Mouse (Mus musculus) gastrocnemius, adult 8-10 months (tissue): Measurements from ENCODE around the gene Gtf2h3. TPM values are rescaled to one million over a fixed set of nuclear protein-coding genes. Genes with fewer than 3 reads are reported as not detected.
"Not testable (repeated sequence)": the region's sequence is repeated elsewhere in the genome, so short reads cannot be mapped to it uniquely, and the experiment has no call there.

Source experiments
- DNase-seq, 2 experiments: peaks; one replicate each; pipeline ENCODE4 v3.0.0; 2022; ENCODE audit warnings: low spot score in 2 of 2
- total RNA-seq, 4 experiments: library from RNA; stranded (reverse); gene quantifications; 2 replicates each; pipeline ENCODE4 v1.2.4; 2022

Gene Gtf2h3
- total RNA-seq, 4 experiments from 2014 or later: 12.7 to 18.5 (median 16.5) TPM

DNA sequence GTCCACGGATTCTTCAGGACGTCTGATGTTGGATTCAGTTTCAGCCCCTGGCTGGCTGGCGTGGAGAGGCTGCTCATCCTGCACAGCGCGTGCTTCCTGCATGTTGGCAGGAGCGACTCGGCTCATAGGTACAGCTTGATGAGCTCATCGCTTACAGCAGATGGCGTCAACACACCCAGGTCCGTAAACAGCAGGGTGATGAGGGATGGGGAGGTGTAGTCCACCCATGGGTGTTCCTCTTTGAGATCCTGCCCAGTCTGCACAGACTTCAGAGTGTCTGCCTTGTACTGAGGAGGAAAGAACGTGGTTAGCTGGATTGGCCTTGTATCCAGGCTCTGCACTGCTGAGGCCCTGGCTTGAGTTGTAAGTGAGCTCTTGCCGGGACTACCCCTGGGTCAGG, 7.9 kb upstream of the Gtf2h3 start:
- no peak for DNase-seq

DNA sequence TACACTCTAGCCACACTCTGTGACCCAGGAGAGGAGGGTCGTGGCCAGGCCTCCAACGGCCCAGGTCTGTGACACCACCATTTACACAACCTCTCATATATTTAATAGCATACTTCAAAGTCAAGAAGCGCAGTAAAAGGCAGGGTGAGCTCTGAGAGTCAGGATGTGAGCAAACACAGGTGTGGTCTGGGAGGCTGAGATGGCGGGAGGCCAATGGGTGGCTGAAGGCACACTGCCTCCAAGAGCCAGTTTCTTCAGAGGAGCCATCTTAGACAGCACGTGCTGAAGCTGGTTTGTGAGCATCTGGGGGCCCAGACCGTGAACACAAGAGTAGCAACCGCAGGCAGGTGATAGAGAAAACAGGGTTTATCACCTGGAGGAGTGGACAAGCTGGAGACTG, 3.5 kb upstream of the Gtf2h3 start:
- DNase-seq: no peak

- no peak for DNase-seq
Observed at GRCm38 (mm10) chr5:124582515-124582914, 3.6 kb downstream of the Gtf2h3 start.

DNA sequence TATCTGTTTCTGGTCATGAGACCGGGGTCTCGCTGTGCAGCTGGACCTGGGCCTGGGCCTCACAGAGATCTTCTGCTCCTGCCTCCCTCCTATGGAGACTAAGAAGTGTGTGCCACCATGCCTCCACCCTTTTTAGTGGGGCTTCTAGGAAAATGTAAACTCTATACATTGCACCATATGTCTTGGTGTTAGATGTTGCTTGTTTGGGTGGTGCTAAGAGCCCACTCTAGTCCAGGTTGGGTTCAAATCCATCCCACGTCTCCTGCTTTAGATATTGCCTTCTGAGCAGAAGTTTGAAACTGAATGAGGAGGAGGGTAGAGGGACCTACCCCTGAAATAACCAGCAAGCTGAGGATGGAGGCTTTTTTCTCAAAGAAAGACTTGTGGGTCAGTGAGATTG, 13.8 kb downstream of the Gtf2h3 start:
- DNase-seq: no peak

GRCm38 (mm10) chr5:124598224-124599174, 19.6 kb downstream of the Gtf2h3 start:
- DNase-seq: peak; percentile 89 to 92

- not testable (repeated sequence) for DNase-seq
Observed at GRCm38 (mm10) chr5:124599726-124600125, 20.8 kb downstream of the Gtf2h3 start.

DNA sequence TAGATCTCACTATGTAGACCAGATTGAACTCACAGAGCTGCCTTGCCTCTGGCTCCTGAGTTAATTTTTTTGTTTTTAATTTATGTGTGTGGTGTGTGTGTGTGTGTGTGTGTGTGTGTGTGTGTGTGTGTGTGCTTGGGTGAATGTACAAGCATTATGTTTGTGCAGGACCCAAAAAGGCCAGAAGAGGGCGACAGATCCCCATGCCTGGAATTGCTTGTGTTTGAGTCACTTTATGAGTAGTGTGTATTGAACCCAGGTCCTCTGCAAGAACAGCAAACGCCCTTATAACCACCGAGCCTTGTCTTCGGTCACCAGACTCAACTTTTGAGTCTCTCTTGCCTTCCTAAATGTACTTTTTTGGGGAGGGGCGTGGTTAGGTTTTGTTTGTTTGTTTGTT, 23.4 kb downstream of the Gtf2h3 start:
- no peak for DNase-seq

DNA sequence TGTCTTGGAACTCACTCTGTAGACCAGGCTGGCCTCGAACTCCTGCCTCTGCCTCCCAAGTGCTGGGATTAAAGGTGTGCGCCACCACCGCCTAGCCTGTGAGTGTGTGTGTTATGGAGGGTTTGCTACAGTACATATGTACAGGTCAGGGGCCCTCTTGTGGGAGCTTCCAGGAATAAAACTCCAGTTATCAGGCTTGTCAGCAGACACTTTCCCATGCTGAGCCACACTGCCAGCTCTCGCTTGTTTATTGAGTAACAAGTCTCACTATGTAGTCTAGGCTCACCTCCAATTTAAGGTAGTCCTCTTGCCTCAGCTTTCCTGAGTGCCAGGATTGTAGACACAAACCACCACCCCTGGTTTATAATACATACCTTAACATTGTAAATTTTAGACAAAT, 25.4 kb downstream of the Gtf2h3 start:
- DNase-seq: no peak

DNA sequence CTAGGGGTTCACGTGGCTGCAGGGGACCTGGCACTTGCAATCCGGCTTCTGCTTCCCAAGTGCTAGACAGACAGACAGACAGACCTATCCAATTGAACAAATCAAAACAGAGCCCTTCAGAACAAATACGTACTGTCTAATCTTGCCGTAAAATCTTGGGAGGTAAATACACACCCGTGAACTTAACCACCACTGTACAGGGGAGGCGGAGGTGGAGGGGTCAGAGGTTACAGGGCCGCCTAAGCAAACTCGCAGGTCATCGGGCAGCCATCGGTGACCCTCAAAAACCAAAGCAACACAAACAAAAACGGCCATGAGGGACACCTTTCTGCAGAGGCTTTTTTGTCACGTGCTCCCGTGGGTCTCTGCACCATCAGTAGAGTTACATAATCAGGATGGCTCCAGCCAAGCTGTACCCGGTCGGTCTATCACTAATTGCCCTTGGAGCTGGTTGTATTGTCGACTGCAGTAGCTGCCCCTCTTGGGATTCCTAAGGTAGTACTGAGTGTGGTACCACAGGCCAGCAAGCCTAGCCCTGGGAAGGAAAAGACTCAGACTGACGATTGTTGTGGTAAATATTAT, 26.2 kb downstream of the Gtf2h3 start:
- DNase-seq: no peak

DNA sequence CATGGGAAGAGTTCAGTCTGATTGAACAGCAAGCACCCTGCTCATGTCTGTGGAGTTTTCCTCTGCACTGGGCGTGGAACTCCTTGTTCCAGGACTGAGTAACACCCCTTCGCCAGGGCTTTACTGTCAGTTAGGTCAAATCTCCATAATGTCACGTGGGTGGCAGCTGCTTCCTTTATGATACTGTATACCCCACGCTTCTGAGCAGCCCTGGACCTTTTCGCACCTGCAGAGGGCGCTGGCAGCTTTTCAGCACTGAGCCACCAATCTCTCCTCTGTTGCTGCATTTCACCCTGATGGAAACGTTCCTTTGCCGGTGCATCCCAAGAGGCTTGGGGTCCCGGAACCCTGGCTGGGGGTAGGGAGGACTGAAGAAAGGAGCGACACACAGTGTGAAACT, 32.0 kb downstream of the Gtf2h3 start:
- DNase-seq: no peak

GRCm38 (mm10) chr5:124614709-124615108, 35.8 kb downstream of the Gtf2h3 start:
- no peak for DNase-seq

- DNase-seq: no peak
Observed at GRCm38 (mm10) chr5:124618711-124619110, 39.8 kb downstream of the Gtf2h3 start.

GRCm38 (mm10) chr5:124621362-124621761, 42.4 kb downstream of the Gtf2h3 start:
- no peak for DNase-seq

GRCm38 (mm10) chr5:124622890-124623289, 44.0 kb downstream of the Gtf2h3 start:
- DNase-seq: no peak

DNA sequence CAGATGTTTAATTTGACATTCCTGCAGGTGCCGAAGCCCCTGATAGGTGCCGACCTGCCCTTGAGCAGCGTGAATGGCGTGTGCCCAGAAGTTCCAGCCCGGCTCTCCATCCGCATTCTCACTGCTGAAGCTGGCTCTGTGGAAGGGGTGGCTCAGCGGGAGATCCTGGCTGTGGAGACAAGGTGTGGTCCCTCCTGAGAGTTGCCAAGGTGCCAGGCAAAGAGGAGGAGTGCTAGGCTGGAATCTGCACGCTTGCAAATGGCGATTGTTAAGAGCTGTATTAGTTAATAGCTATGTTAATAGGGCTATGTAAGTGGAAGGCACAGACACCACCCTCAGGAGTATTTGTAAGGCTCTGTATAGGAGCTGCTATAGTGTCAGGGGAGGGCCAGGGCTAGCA, 45.4 kb downstream of the Gtf2h3 start:
- no peak for DNase-seq

- DNase-seq: peak; percentile 86 to 89
Observed at GRCm38 (mm10) chr5:124628448-124629363, 49.8 kb downstream of the Gtf2h3 start, which contains the start of gene Atp6v0a2. TSS of gene Atp6v0a2 (plus strand) at chr5:124628576.

- DNase-seq: no peak
Observed at GRCm38 (mm10) chr5:124629641-124630040, 50.7 kb downstream of the Gtf2h3 start.

DNA sequence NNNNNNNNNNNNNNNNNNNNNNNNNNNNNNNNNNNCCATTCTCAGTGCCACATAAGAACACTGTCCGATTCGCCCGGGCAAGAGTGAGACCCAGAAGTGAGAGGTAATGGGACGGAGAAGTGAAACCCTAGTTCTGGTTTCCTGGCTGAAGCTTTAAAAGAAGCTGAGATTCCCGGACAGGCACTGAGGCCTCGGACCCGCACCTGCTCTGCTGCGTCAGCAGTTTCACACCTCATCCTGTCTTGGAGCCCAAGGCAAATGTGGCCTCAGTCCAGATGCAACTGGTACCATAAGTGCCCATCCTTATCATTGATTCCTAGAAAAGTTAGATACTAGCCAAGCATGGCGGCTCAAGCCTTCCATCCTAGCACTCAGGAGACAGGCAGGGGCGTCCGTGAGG, 52.7 kb downstream of the Gtf2h3 start:
- no peak for DNase-seq

DNA sequence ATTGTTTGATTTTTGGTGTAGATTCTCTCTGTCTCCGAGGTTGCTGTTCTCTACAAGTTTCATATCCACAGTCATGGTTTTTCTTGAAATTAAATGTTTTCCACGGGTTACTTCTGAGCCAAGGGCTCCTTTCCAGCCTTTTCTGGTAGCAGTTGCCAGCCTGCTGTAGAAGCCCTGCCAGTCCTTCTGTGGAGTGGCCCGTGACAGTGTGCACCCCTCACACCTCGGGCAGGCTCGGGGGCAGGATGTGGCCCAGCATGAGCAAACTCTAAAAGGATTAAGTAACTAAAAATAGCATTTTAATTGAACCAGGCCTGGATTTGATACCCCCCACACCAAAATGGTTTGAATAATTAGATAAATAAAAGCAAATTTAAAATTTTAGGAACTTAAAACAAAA, 53.5 kb downstream of the Gtf2h3 start:
- no peak for DNase-seq

DNA sequence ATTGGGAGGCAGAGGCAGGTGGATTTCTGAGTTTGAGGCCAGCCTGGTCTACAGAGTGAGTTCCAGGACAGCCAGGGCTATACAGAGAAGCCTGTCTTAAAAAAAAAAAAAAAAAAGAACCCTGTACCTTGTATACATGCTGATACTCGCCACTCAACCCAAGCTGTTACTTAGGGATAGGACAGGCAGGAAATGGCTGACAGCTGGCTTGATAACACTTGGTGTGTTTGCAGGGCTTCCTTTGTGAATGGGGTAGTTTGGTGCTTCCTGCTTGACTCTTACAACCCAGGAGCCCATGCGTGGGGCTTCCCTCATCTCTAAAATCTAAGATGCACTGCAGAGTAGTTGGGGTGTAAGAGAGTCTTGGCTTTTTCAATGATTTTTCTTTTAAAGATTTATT, 54.5 kb downstream of the Gtf2h3 start:
- DNase-seq: no peak

GRCm38 (mm10) chr5:124635068-124635467, 56.1 kb downstream of the Gtf2h3 start:
- DNase-seq: not testable (repeated sequence)

DNA sequence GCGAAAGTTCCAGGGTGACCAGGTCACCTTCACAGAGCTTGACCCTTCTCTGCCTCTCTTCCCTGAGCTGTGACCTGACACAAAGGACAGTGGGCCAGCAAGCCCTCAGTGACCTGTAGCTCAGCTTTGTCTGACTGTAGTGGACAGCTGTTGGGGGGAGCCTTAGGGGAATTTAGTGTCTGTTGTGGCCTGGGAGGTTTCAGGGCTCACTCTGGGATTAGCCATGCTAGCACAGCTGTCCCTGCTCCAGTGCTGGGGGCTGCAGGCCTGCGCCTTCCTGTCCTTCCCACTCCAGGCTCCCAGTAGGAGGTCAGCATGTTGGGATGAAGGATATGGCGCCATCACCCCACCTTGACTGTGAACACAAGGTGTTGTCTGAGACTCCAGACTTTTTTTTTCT, 57.2 kb downstream of the Gtf2h3 start:
- DNase-seq: no peak
